ENCODE assay signal across 8 mouse cellular contexts in genomic region chr1:89302368-89302951, GRCm38 (mm10).
DNase-seq lines count a peak whose midpoint lies in the region; ATAC-seq and TF ChIP-seq lines count a peak whose summit lies in the region.

No protein-coding gene starts in this region.

- peak; percentile 10 for DNase-seq in liver, postnatal 0 days
- no peak for DNase-seq in liver
- peak; percentile 18 for DNase-seq in hindbrain, embryonic 11.5 days (ENCODE audit: low spot score)
- DNase-seq in left cerebral cortex, postnatal 25 days (ENCODE audit: low spot score in 2 of 2) = peak; percentile 67 to 82
- DNase-seq in right cerebral cortex, postnatal 14 days = peak; percentile 27
- no peak for DNase-seq in yolk sac, embryonic 10.5 days (ENCODE audit: low spot score)
- no peak for DNase-seq in adrenal gland, adult 8-10 months

- TF ChIP-seq EP300 in liver, postnatal 0 days (IDR thresholded peaks at IDR 0.05; ENCODE audit: low read depth) = no peak

- H3K9ac ChIP-seq in liver, postnatal 0 days (replicated peaks) = no peak overlapping the region
- H3K9ac ChIP-seq in hindbrain, embryonic 11.5 days (ENCODE audit: low read depth, low read length) = no peak overlapping the region

- H3K9me3 ChIP-seq in liver, postnatal 0 days (ENCODE audit: low read length) = no peaks in the 10 kb centered on the region
- no peaks in the 10 kb centered on the region for H3K9me3 ChIP-seq in hindbrain, embryonic 11.5 days (ENCODE audit: control insufficient read depth, low read length)

- intact Hi-C loops in left cerebral cortex, postnatal 25 days (cut with DNase I) = loop anchor here (5.0 kb wide), 2 partner anchors 65 to 150 kb away; partner anchors contain the start of gene Agap1

- no peak overlapping the region for H3K27ac ChIP-seq in liver, postnatal 0 days (ENCODE audit: low read depth)
- H3K27ac ChIP-seq in cortical plate, adult 2 months (ENCODE audit: insufficient read depth, low read length) = peak overlapping the region; percentile 22; the same call in 1 of the 2 replicates
- H3K27ac ChIP-seq in hindbrain, embryonic 11.5 days (ENCODE audit: low read depth, low read length) = no peak overlapping the region

- ATAC-seq in liver, postnatal 0 days = no peak
- no peak for ATAC-seq in hindbrain, embryonic 11.5 days (ENCODE audit: low FRiP score)

- no peaks in the 10 kb centered on the region for H3K4me1 ChIP-seq in liver, postnatal 0 days (ENCODE audit: insufficient read depth)
- no peaks in the 10 kb centered on the region for H3K4me1 ChIP-seq in cortical plate, adult 2 months (ENCODE audit: control insufficient read depth, insufficient read depth, low read length)
- no peaks in the 10 kb centered on the region for H3K4me1 ChIP-seq in hindbrain, embryonic 11.5 days (replicated peaks; ENCODE audit: control insufficient read depth, insufficient read depth, low read length)

- H3K4me2 ChIP-seq in liver, postnatal 0 days (ENCODE audit: low read depth, low read length) = no peak overlapping the region
- H3K4me2 ChIP-seq in hindbrain, embryonic 11.5 days (replicated peaks; ENCODE audit: low read depth, low read length) = 0 out of 2 replicates have a peak overlapping the region, but pooled peaks have one; percentile 17

- TF ChIP-seq CTCF in liver, postnatal 0 days (IDR thresholded peaks at IDR 0.05; ENCODE audit: low read depth) = no peak
- no peak for TF ChIP-seq CTCF in cortical plate, adult 2 months (IDR thresholded peaks at IDR 0.05; ENCODE audit: extremely low read depth, insufficient read depth, low read length)

- no peak for TF ChIP-seq POLR2A in cortical plate, adult 2 months (IDR thresholded peaks at IDR 0.05; ENCODE audit: extremely low read depth, insufficient read depth, low read length)

- no peaks in the 10 kb centered on the region for H3K27me3 ChIP-seq in liver, postnatal 0 days (ENCODE audit: insufficient read depth, low read length)
- H3K27me3 ChIP-seq in hindbrain, embryonic 11.5 days (ENCODE audit: control insufficient read depth, insufficient read depth, low read length) = no peaks in the 10 kb centered on the region

- H3K36me3 ChIP-seq in liver, postnatal 0 days (replicated peaks; ENCODE audit: insufficient read depth, low read length) = no peaks in the 10 kb centered on the region
- no peaks in the 10 kb centered on the region for H3K36me3 ChIP-seq in hindbrain, embryonic 11.5 days (ENCODE audit: control insufficient read depth, insufficient read depth, low read length)

- WGBS in liver, postnatal 0 days (ENCODE audit: insufficient replicate concordance) = 28% methylated on average over 20 of the region's 20 CpGs
- 67% methylated on average over 20 of the region's 20 CpGs for WGBS in hindbrain, embryonic 11.5 days

- H3K4me3 ChIP-seq in liver, postnatal 0 days (ENCODE audit: low read depth, low read length) = no peak overlapping the region
- 0 out of 2 replicates have a peak overlapping the region, but pooled peaks have one; percentile 1 for H3K4me3 ChIP-seq in cortical plate, adult 2 months (ENCODE audit: insufficient read depth, low read length)
- H3K4me3 ChIP-seq in hindbrain, embryonic 11.5 days (ENCODE audit: low read depth, low read length) = no peak overlapping the region

Comparison
In these comparisons a context has a peak if more than half of its experiments do, and no peak if none do; other contexts are left out.
1. DNase-seq: peak in liver, postnatal 0 days (single experiment), hindbrain, embryonic 11.5 days (single experiment), left cerebral cortex, postnatal 25 days (2 of 2) and right cerebral cortex, postnatal 14 days (single experiment); none in liver (single experiment), yolk sac, embryonic 10.5 days (single experiment) and adrenal gland, adult 8-10 months (single experiment).